Mouse (Mus musculus) midbrain, embryonic 16.5 days (tissue): ENCODE measurements at regions not wholly inside any gene's neighbourhood (a gene's known extent, or its start where the extent isn't known, plus 50 kb on each side); places are given as distances from the start of the nearest gene placed in this dataset.

Source experiments
- ATAC-seq: fragments of 200-750 bp; cut with Nextera tagmentation; 2 replicates; pipeline ENCODE4 v1.8.0; 2017; ENCODE audit warnings: moderate TSS enrichment
- H3K27ac ChIP-seq: fragments of 300-500 bp; sonication (generic); 2 replicates; pipeline ENCODE4 v1.5.1; 2014; ENCODE audit warnings: mild to moderate bottlenecking, low read length, mixed read lengths
- H3K27me3 ChIP-seq: fragments of 300-500 bp; sonication (generic); 2 replicates; pipeline ENCODE4 v1.6.1; 2014; ENCODE audit warnings: low read depth, low read length, mixed read lengths; ENCODE audit not compliant: control insufficient read depth, insufficient read depth
- H3K36me3 ChIP-seq: fragments of 300-500 bp; sonication (generic); 2 replicates; pipeline ENCODE4 v1.6.1; 2014; ENCODE audit warnings: mild to moderate bottlenecking, low read length, moderate library complexity, mixed read lengths; ENCODE audit not compliant: control insufficient read depth, insufficient read depth
- H3K4me1 ChIP-seq: fragments of 300-500 bp; sonication (generic); 2 replicates; pipeline ENCODE4 v1.6.1; 2014; ENCODE audit warnings: mild to moderate bottlenecking, low read length, mixed read lengths; ENCODE audit not compliant: control insufficient read depth, insufficient read depth
- H3K4me2 ChIP-seq: fragments of 300-500 bp; sonication (generic); 2 replicates; pipeline ENCODE4 v1.6.1; 2014; ENCODE audit warnings: mild to moderate bottlenecking, low read length, mixed read lengths
- H3K4me3 ChIP-seq: fragments of 300-500 bp; sonication (generic); 2 replicates; pipeline ENCODE4 v1.5.1; 2014; ENCODE audit warnings: low read depth, mild to moderate bottlenecking, low read length, moderate library complexity, mixed read lengths
- H3K9ac ChIP-seq: fragments of 300-500 bp; sonication (generic); 2 replicates; pipeline ENCODE4 v1.6.1; 2014; ENCODE audit warnings: low read depth, low read length, mixed read lengths
- H3K9me3 ChIP-seq: fragments of 300-500 bp; sonication (generic); replicated peaks from 2 replicates; pipeline ENCODE4 v1.6.1; 2014; ENCODE audit warnings: mild to moderate bottlenecking, low read length, mixed read lengths; ENCODE audit not compliant: control insufficient read depth, poor library complexity, severe bottlenecking
- WGBS: fragments of 180-500 bp; shearing (Covaris S2); extraction: QIAGEN DNeasy Blood & Tissue Kit; methylation state at CpG from one replicate; pipeline ENCODE4 v1.1.7; 2014; 5-methylcytosine and 5-hydroxymethylcytosine counted together

GRCm38 (mm10) chr12:113358077-113358476, 131.2 kb upstream of the Adam6b start:
- no peak overlapping the region for H3K4me2 ChIP-seq
- H3K36me3 ChIP-seq: no peaks in the 10 kb centered on the region
- no peak for ATAC-seq
- H3K9ac ChIP-seq: no peak overlapping the region
- 0 out of 2 replicates have a peak, but pooled peaks cover 8% of the 10 kb centered on the region for H3K9me3 ChIP-seq
- H3K4me3 ChIP-seq: no peak overlapping the region
- no peaks in the 10 kb centered on the region for H3K4me1 ChIP-seq
- 79% methylated on average over 5 of the region's 5 CpGs for WGBS
- H3K27me3 ChIP-seq: no peaks in the 10 kb centered on the region
- H3K27ac ChIP-seq: no peak overlapping the region

GRCm38 (mm10) chr12:113360032-113360431, 129.3 kb upstream of the Adam6b start:
- H3K9ac ChIP-seq: no peak overlapping the region
- no peak for ATAC-seq
- no peaks in the 10 kb centered on the region for H3K27me3 ChIP-seq
- no peak overlapping the region for H3K4me3 ChIP-seq
- WGBS: 87% methylated on average over 7 of the region's 7 CpGs
- no peak overlapping the region for H3K27ac ChIP-seq
- H3K4me1 ChIP-seq: no peaks in the 10 kb centered on the region
- no peak overlapping the region for H3K4me2 ChIP-seq
- no peaks in the 10 kb centered on the region for H3K36me3 ChIP-seq
- 0 out of 2 replicates have a peak, but pooled peaks cover 6% of the 10 kb centered on the region for H3K9me3 ChIP-seq

- no peaks in the 10 kb centered on the region for H3K36me3 ChIP-seq
- WGBS: 66% methylated on average over 2 of the region's 2 CpGs
- H3K4me1 ChIP-seq: no peaks in the 10 kb centered on the region
- H3K9me3 ChIP-seq: 0 out of 2 replicates have a peak, but pooled peaks cover 6% of the 10 kb centered on the region
- H3K27ac ChIP-seq: no peak overlapping the region
- no peak overlapping the region for H3K4me3 ChIP-seq
- no peak overlapping the region for H3K4me2 ChIP-seq
- H3K9ac ChIP-seq: no peak overlapping the region
- no peaks in the 10 kb centered on the region for H3K27me3 ChIP-seq
- ATAC-seq: no peak
Measured at GRCm38 (mm10) chr12:113362409-113363038, 126.8 kb upstream of the Adam6b start.

- no peak overlapping the region for H3K27ac ChIP-seq
- no peak for ATAC-seq
- H3K9me3 ChIP-seq: 0 out of 2 replicates have a peak, but pooled peaks cover 6% of the 10 kb centered on the region
- no peak overlapping the region for H3K4me3 ChIP-seq
- no peaks in the 10 kb centered on the region for H3K27me3 ChIP-seq
- no peaks in the 10 kb centered on the region for H3K4me1 ChIP-seq
- no peaks in the 10 kb centered on the region for H3K36me3 ChIP-seq
- H3K4me2 ChIP-seq: no peak overlapping the region
- no peak overlapping the region for H3K9ac ChIP-seq
Measured at GRCm38 (mm10) chr12:113364023-113364422, 125.3 kb upstream of the Adam6b start.

- Histone ChIP-seq H3K4me2 (no peak overlapping the region), H3K27me3 (no peaks in the 10 kb centered on the region), H3K4me3 (no peak overlapping the region), H3K36me3 (no peaks in the 10 kb centered on the region), H3K27ac (no peak overlapping the region), H3K9ac (no peak overlapping the region), H3K9me3 (0 out of 2 replicates have a peak, but pooled peaks cover 7% of the 10 kb centered on the region), H3K4me1 (no peaks in the 10 kb centered on the region)
- ATAC-seq: no peak
Measured at GRCm38 (mm10) chr12:113364437-113364836, 124.9 kb upstream of the Adam6b start.

- no peaks in the 10 kb centered on the region for H3K27me3 ChIP-seq
- H3K27ac ChIP-seq: no peak overlapping the region
- H3K36me3 ChIP-seq: no peaks in the 10 kb centered on the region
- H3K9ac ChIP-seq: no peak overlapping the region
- H3K4me1 ChIP-seq: no peaks in the 10 kb centered on the region
- H3K4me3 ChIP-seq: no peak overlapping the region
- H3K9me3 ChIP-seq: 0 out of 2 replicates have a peak, but pooled peaks cover 8% of the 10 kb centered on the region
- H3K4me2 ChIP-seq: no peak overlapping the region
- 52% methylated on average over 2 of the region's 2 CpGs for WGBS
- ATAC-seq: no peak
Measured at GRCm38 (mm10) chr12:113365783-113366182, 123.5 kb upstream of the Adam6b start.

GRCm38 (mm10) chr12:113366394-113366793, 122.9 kb upstream of the Adam6b start:
- no peak for ATAC-seq
- H3K9ac ChIP-seq: no peak overlapping the region
- no peaks in the 10 kb centered on the region for H3K4me1 ChIP-seq
- WGBS: 55% methylated on average over 1 of the region's 1 CpGs
- H3K4me3 ChIP-seq: no peak overlapping the region
- H3K27ac ChIP-seq: no peak overlapping the region
- H3K9me3 ChIP-seq: 0 out of 2 replicates have a peak, but pooled peaks cover 6% of the 10 kb centered on the region
- H3K36me3 ChIP-seq: no peaks in the 10 kb centered on the region
- no peak overlapping the region for H3K4me2 ChIP-seq
- H3K27me3 ChIP-seq: no peaks in the 10 kb centered on the region

GRCm38 (mm10) chr12:113401578-113402113, 87.7 kb upstream of the Adam6b start:
- Histone ChIP-seq H3K9ac (no peak overlapping the region), H3K27me3 (no peaks in the 10 kb centered on the region), H3K9me3 (peaks cover 7% of the 10 kb centered on the region; the same call in 1 of the 2 replicates), H3K36me3 (no peaks in the 10 kb centered on the region), H3K4me2 (no peak overlapping the region), H3K27ac (no peak overlapping the region), H3K4me1 (no peaks in the 10 kb centered on the region), H3K4me3 (no peak overlapping the region)
- ATAC-seq: no peak

GRCm38 (mm10) chr12:113402823-113403222, 86.5 kb upstream of the Adam6b start:
- 82% methylated on average over 2 of the region's 2 CpGs for WGBS
- no peak overlapping the region for H3K4me3 ChIP-seq
- H3K27me3 ChIP-seq: no peaks in the 10 kb centered on the region
- H3K9me3 ChIP-seq: peaks cover 7% of the 10 kb centered on the region; the same call in 1 of the 2 replicates
- no peak for ATAC-seq
- H3K36me3 ChIP-seq: no peaks in the 10 kb centered on the region
- H3K27ac ChIP-seq: no peak overlapping the region
- no peaks in the 10 kb centered on the region for H3K4me1 ChIP-seq
- no peak overlapping the region for H3K9ac ChIP-seq
- H3K4me2 ChIP-seq: no peak overlapping the region
